Mouse (Mus musculus): Measurements from ENCODE around the gene Prm1.
"Not testable (repeated sequence)": the region's sequence is repeated elsewhere in the genome, so short reads cannot be mapped to it uniquely, and the experiment has no call there.

Prm1 gene

GRCm38 (mm10) chr16:10821387-10821786 is 15.7 kb upstream of the Prm1 start:
- DNase-seq = no peak

GRCm38 (mm10) chr16:10819966-10820365 is 14.3 kb upstream of the Prm1 start:
- DNase-seq = no peak

- no peak for DNase-seq
Observed at GRCm38 (mm10) chr16:10818579-10819135, 13.0 kb upstream of the Prm1 start.

DNA sequence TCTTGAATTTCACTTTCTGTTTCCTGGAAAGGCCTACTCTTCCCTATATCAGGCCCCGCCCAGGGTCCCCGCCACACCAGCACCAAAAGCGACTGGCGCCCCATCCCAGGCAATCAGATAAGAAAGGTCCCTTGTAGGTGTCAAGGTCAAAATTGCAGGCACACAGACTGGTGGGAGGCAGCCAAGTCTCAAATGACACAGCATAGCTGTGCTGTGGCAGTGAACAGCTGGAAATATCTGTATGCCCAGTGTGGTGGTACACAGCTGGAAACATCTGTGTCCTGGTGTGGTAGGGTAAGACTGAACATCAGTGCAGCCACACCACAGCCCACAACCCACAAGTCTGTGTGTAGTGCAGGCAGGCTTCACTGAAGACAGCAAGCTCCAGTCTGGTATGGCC is 9.2 kb upstream of the Prm1 start:
- no peak for DNase-seq

GRCm38 (mm10) chr16:10813726-10814125 is 8.1 kb upstream of the Prm1 start:
- no peak for DNase-seq

- DNase-seq = no peak
Observed at GRCm38 (mm10) chr16:10812865-10813371, 7.3 kb upstream of the Prm1 start, which contains the start of gene Gm11172. Gm11172 (plus strand) TSS chr16:10812915.

GRCm38 (mm10) chr16:10810376-10810775 is 4.7 kb upstream of the Prm1 start:
- DNase-seq = no peak

GRCm38 (mm10) chr16:10802420-10802819 is 3.2 kb downstream of the Prm1 start:
- DNase-seq = not testable (repeated sequence)

DNA sequence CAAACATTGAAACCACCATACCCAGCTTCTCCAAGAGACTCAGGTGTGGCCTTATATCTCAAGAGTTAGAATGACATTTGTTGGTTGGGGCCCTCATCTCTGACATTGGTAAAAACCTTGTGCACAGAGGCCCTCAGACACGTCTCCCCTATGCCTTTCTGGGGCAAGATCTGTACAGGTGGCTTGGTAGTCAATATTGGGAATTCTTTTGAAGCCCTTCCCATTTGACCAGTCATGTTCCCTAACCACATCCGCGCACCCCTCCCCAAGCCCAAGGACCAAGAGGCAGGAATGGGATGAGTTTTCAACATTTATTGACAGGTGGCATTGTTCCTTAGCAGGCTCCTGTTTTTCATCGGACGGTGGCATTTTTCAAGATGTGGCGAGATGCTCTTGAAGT is 9.6 kb downstream of the Prm1 start, which contains the start of gene Prm2:
Prm2 (minus strand) TSS at position 101 of the 400 bp plus-strand sequence.
- DNase-seq = no peak

DNA sequence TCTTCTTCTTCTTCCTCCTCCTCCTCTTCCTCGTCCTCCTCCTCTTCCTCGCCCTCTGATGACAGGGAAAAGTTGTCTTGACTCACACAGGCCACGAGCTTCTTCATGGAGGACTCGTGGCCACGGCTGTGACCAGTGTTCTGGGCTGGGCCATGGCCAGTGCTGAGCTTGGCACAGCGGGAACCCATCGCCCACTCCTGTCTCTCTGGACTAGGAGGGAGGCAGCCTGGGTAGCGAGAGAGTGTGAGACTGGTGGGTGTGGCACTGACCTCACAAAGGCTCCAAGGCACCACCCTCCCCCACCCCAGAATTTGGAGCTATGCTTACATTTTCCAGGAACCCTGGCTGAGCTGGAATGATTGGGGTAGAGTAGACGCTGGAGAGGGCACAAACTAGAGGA is 14.9 kb downstream of the Prm1 start, which contains the start of gene Prm3:
Prm3 (minus strand) TSS at position 213 of the 400 bp plus-strand sequence.
- DNase-seq = no peak

DNA sequence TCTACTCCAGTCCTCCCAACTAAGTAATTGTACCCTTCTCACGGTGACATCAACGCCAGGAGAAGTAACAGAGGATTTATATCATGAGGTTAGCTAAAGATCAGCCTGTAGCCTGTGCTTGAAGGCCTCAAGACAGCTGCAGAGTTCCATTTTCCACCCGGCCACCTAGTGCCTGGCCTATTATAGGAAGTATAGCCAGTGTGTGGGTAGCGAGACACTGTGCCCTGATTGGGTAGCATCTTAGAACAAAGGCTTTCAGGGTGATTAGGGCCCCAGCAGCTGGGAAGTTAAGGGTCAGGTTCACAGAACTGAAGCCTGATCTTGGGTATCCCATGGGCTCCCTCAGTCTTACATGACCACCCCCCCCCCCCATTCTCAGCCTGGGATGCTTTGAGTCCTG is 16.8 kb downstream of the Prm1 start:
- no peak for DNase-seq

- DNase-seq = no peak
Observed at GRCm38 (mm10) chr16:10788271-10788670, 17.4 kb downstream of the Prm1 start, which contains the start of gene Tnp2. Tnp2 (minus strand) TSS chr16:10788660.

- no peak for DNase-seq
Observed at GRCm38 (mm10) chr16:10787548-10788058, 18.0 kb downstream of the Prm1 start.

GRCm38 (mm10) chr16:10786782-10787547 is 18.7 kb downstream of the Prm1 start:
- no peak for DNase-seq

DNA sequence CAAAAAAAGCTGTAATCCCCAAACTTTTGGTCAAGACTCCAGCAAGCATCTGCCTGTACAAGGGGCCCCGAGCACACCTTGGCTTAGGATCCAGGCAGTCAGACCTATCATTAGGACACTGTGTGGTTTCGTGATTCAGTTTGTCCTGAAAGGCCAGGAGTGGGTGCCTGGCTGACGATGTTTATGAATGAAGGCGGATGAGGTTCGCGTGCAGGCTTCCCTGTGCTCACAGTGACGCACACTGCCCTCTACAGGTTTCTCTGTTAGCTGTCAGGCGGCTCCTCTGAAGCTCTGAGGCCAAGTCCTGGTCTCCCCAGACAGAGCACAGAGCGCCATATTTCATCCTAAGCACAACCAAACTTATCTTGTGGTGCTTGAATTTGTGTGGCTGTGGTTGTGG is 19.4 kb downstream of the Prm1 start:
- DNase-seq = peak; percentile 95

- DNase-seq = peak; percentile 93
Observed at GRCm38 (mm10) chr16:10785371-10786231, 20.0 kb downstream of the Prm1 start, which contains the start of gene Socs1. Socs1 (minus strand) TSS chr16:10785536.

DNA sequence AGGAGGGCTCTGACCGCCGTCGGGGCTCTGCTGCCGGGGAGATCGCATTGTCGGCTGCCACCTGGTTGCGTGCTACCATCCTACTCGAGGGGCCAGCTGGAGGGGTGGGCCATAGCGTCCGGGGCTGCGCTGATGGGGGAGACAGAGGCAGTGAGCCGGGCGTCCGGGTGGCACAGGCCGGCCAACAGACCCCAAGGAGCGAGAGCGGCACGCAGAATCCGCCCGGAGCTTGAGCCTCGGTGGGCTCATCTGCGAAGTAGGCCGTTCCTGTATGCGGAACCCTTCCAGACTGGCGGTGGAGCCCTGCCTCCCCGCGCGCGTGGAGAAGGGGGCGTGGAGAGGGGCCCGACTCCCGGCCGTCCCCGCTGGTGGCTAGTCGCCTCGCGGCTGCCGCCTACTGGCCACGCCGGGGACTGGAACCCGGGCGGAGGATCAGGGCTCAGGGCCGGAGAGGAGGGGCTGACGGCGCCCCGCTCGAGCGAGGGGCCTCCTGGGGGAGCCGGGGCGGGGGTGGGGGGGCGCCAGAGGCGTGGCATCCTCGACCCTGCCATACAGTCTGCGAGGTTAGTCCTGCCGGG is 20.8 kb downstream of the Prm1 start:
- DNase-seq = peak; percentile 93

DNA sequence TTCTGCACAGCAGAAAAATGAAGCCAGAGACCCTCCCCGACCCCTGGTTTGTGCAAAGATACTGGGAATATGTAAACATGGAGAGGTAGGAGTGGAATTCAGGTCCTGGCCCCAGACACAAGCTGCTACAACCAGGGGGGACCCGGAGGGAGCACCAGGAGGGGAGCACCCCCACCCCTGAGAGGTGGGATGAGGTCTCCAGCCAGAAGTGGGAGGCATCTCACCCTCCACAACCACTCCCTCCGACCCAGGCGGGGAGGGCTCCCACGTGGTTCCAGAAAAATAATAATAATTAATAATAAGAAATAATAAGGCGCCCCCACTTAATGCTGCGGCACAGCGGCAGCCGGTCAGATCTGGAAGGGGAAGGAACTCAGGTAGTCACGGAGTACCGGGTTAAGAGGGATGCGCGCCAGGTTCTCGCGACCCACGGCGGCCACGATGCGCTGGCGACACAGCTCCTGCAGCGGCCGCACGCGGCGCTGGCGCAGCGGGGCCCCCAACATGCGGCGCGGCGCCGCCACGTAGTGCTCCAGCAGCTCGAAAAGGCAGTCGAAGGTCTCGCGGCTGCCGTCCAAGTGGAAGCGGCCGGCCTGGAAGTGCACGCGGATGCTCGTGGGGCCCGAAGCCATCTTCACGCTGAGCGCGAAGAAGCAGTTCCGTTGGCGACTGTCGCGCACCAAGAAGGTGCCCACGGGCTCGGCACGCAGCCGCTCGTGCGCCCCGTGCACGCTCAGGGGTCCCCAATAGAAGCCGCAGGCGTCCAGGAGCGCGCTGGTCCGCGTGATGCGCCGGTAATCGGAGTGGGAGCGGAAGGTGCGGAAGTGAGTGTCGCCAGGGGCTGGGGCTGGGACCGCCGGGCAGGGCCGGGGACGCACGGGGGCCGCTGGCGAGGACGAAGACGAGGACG is 21.5 kb downstream of the Prm1 start:
- DNase-seq = peak; percentile 73

GRCm38 (mm10) chr16:10783451-10783850 is 22.2 kb downstream of the Prm1 start:
- DNase-seq = no peak

- no peak for DNase-seq
Observed at GRCm38 (mm10) chr16:10783152-10783434, 22.5 kb downstream of the Prm1 start.

DNA sequence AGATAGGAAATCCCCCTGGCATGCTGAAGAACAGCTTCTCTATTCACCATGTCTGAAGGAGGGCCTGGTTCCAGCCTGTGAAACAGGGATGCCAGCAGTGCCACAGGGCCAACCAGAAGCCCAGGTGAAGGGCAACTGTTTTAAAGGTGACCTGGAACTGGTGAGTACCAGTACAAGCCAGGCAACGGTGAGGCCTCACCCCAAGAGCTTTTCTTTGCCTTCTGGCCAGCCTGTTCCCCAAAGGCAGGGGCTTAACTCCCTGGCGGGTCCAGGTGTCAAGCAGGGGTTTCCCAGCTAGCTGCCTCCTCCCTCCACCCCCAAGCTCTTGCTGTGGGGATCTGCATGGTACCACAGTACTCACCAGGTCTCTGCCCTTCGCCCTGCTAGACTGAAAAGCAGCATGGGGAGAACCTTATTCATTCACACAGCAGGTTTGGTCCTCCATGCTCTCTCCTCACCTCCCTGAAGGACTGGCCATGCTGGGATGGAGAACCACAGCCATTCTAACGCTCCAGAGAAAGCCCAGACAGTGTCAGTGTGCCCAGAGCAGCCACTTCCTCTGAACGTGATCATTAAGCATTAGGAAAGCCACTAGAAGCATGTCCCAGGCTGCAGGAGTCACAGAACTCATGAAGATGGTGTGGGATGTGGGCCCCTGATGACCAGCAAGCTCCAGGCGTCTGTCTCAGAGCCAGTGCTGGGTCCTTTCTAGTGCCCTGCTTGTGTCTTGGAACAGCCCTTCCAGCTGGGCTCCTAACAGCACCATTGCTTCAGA is 23.1 kb downstream of the Prm1 start:
- no peak for DNase-seq
